ENCODE assay signal across 16 mouse cellular contexts in genomic region chr17:84039444-84039843, GRCm38 (mm10).
DNase-seq lines count a peak whose midpoint lies in the region; ATAC-seq and TF ChIP-seq lines count a peak whose summit lies in the region.
"Had no signal": no experiment of that assay in that cellular context is flagged by ENCODE, and none has a peak within 500 bp of the region (broad histone marks: within the 10 kb centered on the region; RNA-seq: fewer than 3 reads in every experiment).

No protein-coding gene starts in this region.

- DNase-seq in A20 (ENCODE audit: low read depth, low spot score) (peak; percentile 93), G1E (ENCODE audit: low spot score) (no peak)
- DNase-seq in limb, embryonic 10.5 days (ENCODE audit: low spot score) = no peak
- no peak for DNase-seq in cerebellum, postnatal 4 days (ENCODE audit: low spot score in 2 of 2)
- no peak for DNase-seq in neural tube, embryonic 10.5 days (ENCODE audit: extremely low spot score, low spot score)
- DNase-seq in ovary, postnatal 10 days (ENCODE audit: low spot score) = no peak
- DNase-seq: cerebellum, adult 18-20 months; layer of hippocampus, adult 9-11 months; left cerebral cortex, postnatal 4 days; thymus, postnatal 4 days had no signal

- no peak for ATAC-seq in intestine, postnatal 0 days
- no peak for ATAC-seq in intestine, embryonic 15.5 days
- ATAC-seq in G1E (ENCODE audit: extremely low read depth, insufficient number of reproducible peaks, low FRiP score, poor library complexity, severe bottlenecking) = peak; percentile 45; the same call in 1 of the 2 replicates
- ATAC-seq: midbrain, embryonic 16.5 days had no signal

- no peak overlapping the region for H3K4me2 ChIP-seq in intestine, postnatal 0 days (replicated peaks; ENCODE audit: low read depth)
- H3K4me2 ChIP-seq in intestine, embryonic 15.5 days (replicated peaks) = no peak overlapping the region
- H3K4me2 ChIP-seq: heart, embryonic 11.5 days; hindbrain, embryonic 12.5 days; lung, embryonic 15.5 days had no signal

- H3K4me3 ChIP-seq in intestine, postnatal 0 days (ENCODE audit: low read depth, low read length) = no peak overlapping the region
- no peak overlapping the region for H3K4me3 ChIP-seq in intestine, embryonic 15.5 days (replicated peaks)
- H3K4me3 ChIP-seq in G1E (ENCODE audit: low read depth, low read length) = no peak overlapping the region
- H3K4me3 ChIP-seq in limb, embryonic 10.5 days = no peak overlapping the region
- H3K4me3 ChIP-seq: hindbrain, embryonic 12.5 days; lung, embryonic 15.5 days had no signal

- H3K9ac ChIP-seq in intestine, postnatal 0 days (ENCODE audit: low read depth, low read length) = no peak overlapping the region
- H3K9ac ChIP-seq in intestine, embryonic 15.5 days = no peak overlapping the region
- H3K9ac ChIP-seq: hindbrain, embryonic 12.5 days; lung, embryonic 15.5 days had no signal

- H3K27ac ChIP-seq in intestine, postnatal 0 days (ENCODE audit: low read depth, low read length) = no peak overlapping the region
- H3K27ac ChIP-seq in intestine, embryonic 15.5 days = no peak overlapping the region
- H3K27ac ChIP-seq in limb, embryonic 10.5 days = peak overlapping the region; percentile 11; the same call in 1 of the 2 replicates
- H3K27ac ChIP-seq: hindbrain, embryonic 12.5 days; lung, embryonic 15.5 days had no signal

- peak; percentile 54 for TF ChIP-seq CTCF in intestine, postnatal 0 days (IDR thresholded peaks at IDR 0.05; ENCODE audit: low read depth)
- no peak for TF ChIP-seq CTCF in G1E (IDR thresholded peaks at IDR 0.05; ENCODE audit: low read depth, low read length)

- WGBS in intestine, postnatal 0 days = 82% methylated on average over 10 of the region's 10 CpGs
- WGBS in intestine, embryonic 15.5 days = 82% methylated on average over 10 of the region's 10 CpGs
- WGBS in limb, embryonic 10.5 days = 79% methylated on average over 10 of the region's 10 CpGs

- no peaks in the 10 kb centered on the region for H3K9me3 ChIP-seq in intestine, postnatal 0 days (ENCODE audit: control insufficient read depth)
- no peaks in the 10 kb centered on the region for H3K9me3 ChIP-seq in intestine, embryonic 15.5 days
- H3K9me3 ChIP-seq in G1E (replicated peaks) = peaks cover 3% of the 10 kb centered on the region; the same call in 1 of the 2 replicates
- no peaks in the 10 kb centered on the region; the same call in 1 of the 2 replicates for H3K9me3 ChIP-seq in limb, embryonic 10.5 days (replicated peaks)
- H3K9me3 ChIP-seq: hindbrain, embryonic 12.5 days; lung, embryonic 15.5 days had no signal

- no peaks in the 10 kb centered on the region for H3K36me3 ChIP-seq in intestine, postnatal 0 days (ENCODE audit: control insufficient read depth, insufficient read depth)
- no peaks in the 10 kb centered on the region for H3K36me3 ChIP-seq in intestine, embryonic 15.5 days
- no peaks in the 10 kb centered on the region for H3K36me3 ChIP-seq in G1E (replicated peaks)
- no peaks in the 10 kb centered on the region for H3K36me3 ChIP-seq in limb, embryonic 10.5 days
- H3K36me3 ChIP-seq: hindbrain, embryonic 12.5 days; lung, embryonic 15.5 days had no signal

- no peaks in the 10 kb centered on the region for H3K27me3 ChIP-seq in intestine, postnatal 0 days (replicated peaks; ENCODE audit: control insufficient read depth, insufficient read depth, low read length)
- H3K27me3 ChIP-seq in intestine, embryonic 15.5 days (replicated peaks) = no peaks in the 10 kb centered on the region
- peaks cover 36% of the 10 kb centered on the region for H3K27me3 ChIP-seq in G1E (ENCODE audit: insufficient read depth, low read length)
- H3K27me3 ChIP-seq in limb, embryonic 10.5 days (ENCODE audit: low read depth, poor library complexity, severe bottlenecking) = no peaks in the 10 kb centered on the region
- H3K27me3 ChIP-seq: lung, embryonic 15.5 days had no signal

- H3K4me1 ChIP-seq in intestine, postnatal 0 days (replicated peaks; ENCODE audit: control insufficient read depth, insufficient read depth, low read length) = peaks cover 13% of the 10 kb centered on the region
- peaks cover 40% of the 10 kb centered on the region for H3K4me1 ChIP-seq in intestine, embryonic 15.5 days (replicated peaks)
- H3K4me1 ChIP-seq in G1E (ENCODE audit: insufficient read depth, low read depth, low read length) = peaks cover 7% of the 10 kb centered on the region
- peaks cover 44% of the 10 kb centered on the region for H3K4me1 ChIP-seq in limb, embryonic 10.5 days
